Mouse (Mus musculus) MEL (cell line): Measurements from ENCODE around the gene Mrpl38.

Source experiments
- E2F4 ChIP-seq: IDR thresholded peaks from 2 replicates; pipeline ENCODE4 v1.6.1; 2011; ENCODE audit warnings: low read depth, low read length, improper control_type of control experiment, borderline replicate concordance
- EP300 ChIP-seq, 2 experiments: IDR thresholded peaks; 2 replicates each; pipeline ENCODE4 v1.6.1; 2011; ENCODE audit warnings: improper control_type of control experiment in 2 of 2, low read length in 2 of 2, low read depth in 1 of 2, mild to moderate bottlenecking in 1 of 2
- MEF2A ChIP-seq: IDR thresholded peaks from 2 replicates; pipeline ENCODE4 v1.6.1; 2014; ENCODE audit warnings: low read depth, mild to moderate bottlenecking, inconsistent platforms, low read length, improper control_type of control experiment; ENCODE audit not compliant: poor library complexity, insufficient replicate concordance, severe bottlenecking; ENCODE audit errors: extremely low read depth
- MXI1 ChIP-seq: IDR thresholded peaks from 2 replicates; pipeline ENCODE4 v1.6.1; 2011; ENCODE audit warnings: mild to moderate bottlenecking, low read depth, low read length, improper control_type of control experiment
- POLR2A ChIP-seq, 2 experiments: IDR thresholded peaks; 2 replicates each; pipeline ENCODE4 v1.6.1; 2011 to 2012; ENCODE audit warnings: low read length in 2 of 2, mild to moderate bottlenecking in 2 of 2, control low read depth in 1 of 2, improper control_type of control experiment in 1 of 2, low read depth in 1 of 2, moderate library complexity in 1 of 2; ENCODE audit not compliant: control insufficient read depth in 1 of 2, insufficient read depth in 1 of 2, poor library complexity in 1 of 2
- RCOR1 ChIP-seq: IDR thresholded peaks from 2 replicates; pipeline ENCODE4 v1.6.1; 2012; ENCODE audit warnings: low read depth, mild to moderate bottlenecking, inconsistent platforms, low read length, improper control_type of control experiment
- ZC3H11A ChIP-seq: IDR thresholded peaks from 2 replicates; pipeline ENCODE4 v1.6.1; 2012; ENCODE audit warnings: low read depth, mild to moderate bottlenecking, inconsistent platforms, low read length, improper control_type of control experiment

DNA sequence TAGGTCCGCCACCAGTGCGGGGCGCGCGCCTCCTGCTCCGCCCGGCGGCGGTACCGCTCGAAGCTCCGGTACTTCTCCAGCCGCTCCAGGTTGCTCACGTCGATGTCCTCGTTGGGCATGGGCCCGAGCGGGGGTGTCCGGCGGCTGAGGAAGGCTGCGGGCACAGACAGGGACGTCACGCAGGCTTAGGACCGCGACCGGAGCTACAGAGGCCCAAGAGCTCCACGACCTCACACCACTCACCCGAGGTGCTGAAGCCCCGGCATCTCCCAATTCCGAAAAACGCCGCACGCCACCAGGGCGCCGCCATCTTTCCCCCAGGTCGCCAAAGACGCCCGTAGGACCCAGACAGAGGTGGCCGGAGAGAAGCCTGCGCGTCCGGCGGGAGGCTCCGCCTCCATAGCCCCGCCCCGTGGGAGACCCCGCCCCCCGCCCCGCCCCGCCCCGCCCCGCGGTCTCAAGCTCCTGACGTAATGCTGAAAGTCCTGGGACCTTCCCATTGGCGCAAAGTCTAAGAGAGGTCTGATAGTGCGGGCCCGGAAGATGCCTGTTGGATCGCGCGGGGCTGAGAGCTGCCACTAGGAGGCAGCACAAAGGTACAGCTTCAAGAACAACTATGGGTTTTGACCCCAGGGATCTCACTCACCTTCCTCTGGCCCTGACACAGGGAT lies at the start of gene Mrpl38:
- TF ChIP-seq MEF2A (no peak), EP300 (IDR thresholded peaks at IDR 0.05; ENCODE audit: low read depth in 1 of 2, low read length in 2 of 2) (no peak), E2F4 (0 out of 2 replicates have a peak, but pooled peaks have one; percentile 68), ZC3H11A (peak; percentile 63), MXI1 (peak; percentile 100), RCOR1 (no peak; the same call in 1 of the 2 replicates), POLR2A (IDR thresholded peaks at IDR 0.05; ENCODE audit: control insufficient read depth in 1 of 2, insufficient read depth in 1 of 2, low read depth in 1 of 2, low read length in 2 of 2, poor library complexity in 1 of 2) (peak; percentile 83 to 88)
